Mouse (Mus musculus) neural tube, embryonic 13.5 days (tissue): ENCODE data around the gene Relt. TPM values are rescaled to one million over a fixed set of nuclear protein-coding genes. Genes with fewer than 3 reads are reported as not detected.

Experiments used
- ATAC-seq: fragments of 200-750 bp; cut with Nextera tagmentation; 2 replicates; pipeline ENCODE4 v1.8.0; 2017; ENCODE audit warnings: low read depth, mild to moderate bottlenecking, moderate TSS enrichment, moderate library complexity
- H3K27ac ChIP-seq: fragments of 300-500 bp; sonication (generic); replicated peaks from 2 replicates; pipeline ENCODE4 v1.5.1; 2015; ENCODE audit warnings: moderate library complexity, mild to moderate bottlenecking, inconsistent platforms
- H3K27me3 ChIP-seq: fragments of 300-500 bp; sonication (generic); 2 replicates; pipeline ENCODE4 v1.6.1; 2015; ENCODE audit warnings: mild to moderate bottlenecking, inconsistent platforms
- H3K36me3 ChIP-seq: fragments of 300-500 bp; sonication (generic); 2 replicates; pipeline ENCODE4 v1.6.1; 2015; ENCODE audit warnings: mild to moderate bottlenecking, inconsistent platforms
- H3K4me1 ChIP-seq: fragments of 300-500 bp; sonication (generic); replicated peaks from 2 replicates; pipeline ENCODE4 v1.6.1; 2015; ENCODE audit warnings: inconsistent platforms
- H3K4me2 ChIP-seq: fragments of 300-500 bp; sonication (generic); 2 replicates; pipeline ENCODE4 v1.6.1; 2015; ENCODE audit warnings: inconsistent platforms, mild to moderate bottlenecking, moderate library complexity
- H3K4me3 ChIP-seq: fragments of 300-500 bp; sonication (generic); 2 replicates; pipeline ENCODE4 v1.5.1; 2015; ENCODE audit warnings: mild to moderate bottlenecking, inconsistent platforms
- H3K9ac ChIP-seq: fragments of 300-500 bp; sonication (generic); 2 replicates; pipeline ENCODE4 v1.6.1; 2015; ENCODE audit warnings: moderate library complexity, mild to moderate bottlenecking, inconsistent platforms
- H3K9me3 ChIP-seq: fragments of 300-500 bp; sonication (generic); 2 replicates; pipeline ENCODE4 v1.6.1; 2016; ENCODE audit warnings: inconsistent platforms
- WGBS: fragments of 180-500 bp; shearing (Covaris S2); methylation state at CpG from one replicate; pipeline ENCODE4 v1.1.7; 2015; 5-methylcytosine and 5-hydroxymethylcytosine counted together
- polyA plus RNA-seq: library from polyadenylated mRNA; unstranded; fragments of >200 nt; fragmentation: Nextera tagmentation; extraction: Ambion mirVana; gene quantifications from 2 replicates; pipeline ENCODE4 v1.2.1, GENCODE M21; 2015

Relt gene
- polyA plus RNA-seq, 1 experiment from 2014 or later, result 4.6 TPM

- Histone ChIP-seq H3K9me3 (no peaks in the 10 kb centered on the region), H3K4me3 (no peak overlapping the region), H3K4me1 (peaks cover 18% of the 10 kb centered on the region; the same call in 1 of the 2 replicates), H3K27me3 (no peaks in the 10 kb centered on the region), H3K4me2 (no peak overlapping the region), H3K27ac (no peak overlapping the region), H3K9ac (no peak overlapping the region), H3K36me3 (peaks cover 47% of the 10 kb centered on the region)
- 95% methylated on average over 6 of the region's 6 CpGs for WGBS
- no peak for ATAC-seq
Measured at GRCm38 (mm10) chr7:100841608-100842007, 21.6 kb downstream of the Relt start.

DNA sequence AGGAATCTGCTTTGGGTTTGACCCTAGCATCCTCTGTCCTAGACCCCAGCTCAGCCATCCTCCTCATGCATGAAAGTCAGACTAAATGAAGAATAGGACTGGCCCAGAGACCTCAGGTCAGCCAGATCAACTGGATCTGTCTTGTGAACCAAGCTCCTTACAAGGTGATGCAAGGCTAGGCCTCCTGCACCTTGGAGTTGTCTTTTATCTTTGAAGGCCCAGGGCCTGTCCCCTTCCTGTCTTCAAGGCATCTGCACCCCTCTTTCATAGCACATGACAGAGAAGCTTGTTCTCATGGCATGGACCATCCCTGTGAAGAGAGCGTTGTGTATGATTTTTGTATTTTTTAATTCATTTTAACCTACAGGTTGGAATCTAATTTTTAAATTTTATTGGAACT lies 22.3 kb downstream of the Relt start:
- 97% methylated on average over 1 of the region's 1 CpGs for WGBS
- Histone ChIP-seq H3K9ac (no peak overlapping the region), H3K27me3 (no peaks in the 10 kb centered on the region), H3K36me3 (peaks cover 54% of the 10 kb centered on the region), H3K4me3 (no peak overlapping the region), H3K4me1 (peaks cover 13% of the 10 kb centered on the region; the same call in 1 of the 2 replicates), H3K4me2 (no peak overlapping the region), H3K9me3 (no peaks in the 10 kb centered on the region), H3K27ac (no peak overlapping the region)
- ATAC-seq, result no peak

GRCm38 (mm10) chr7:100839632-100840402 lies 23.4 kb downstream of the Relt start:
- no peak overlapping the region for H3K9ac ChIP-seq
- H3K27ac ChIP-seq, result no peak overlapping the region
- 73% methylated on average over 6 of the region's 6 CpGs for WGBS

DNA sequence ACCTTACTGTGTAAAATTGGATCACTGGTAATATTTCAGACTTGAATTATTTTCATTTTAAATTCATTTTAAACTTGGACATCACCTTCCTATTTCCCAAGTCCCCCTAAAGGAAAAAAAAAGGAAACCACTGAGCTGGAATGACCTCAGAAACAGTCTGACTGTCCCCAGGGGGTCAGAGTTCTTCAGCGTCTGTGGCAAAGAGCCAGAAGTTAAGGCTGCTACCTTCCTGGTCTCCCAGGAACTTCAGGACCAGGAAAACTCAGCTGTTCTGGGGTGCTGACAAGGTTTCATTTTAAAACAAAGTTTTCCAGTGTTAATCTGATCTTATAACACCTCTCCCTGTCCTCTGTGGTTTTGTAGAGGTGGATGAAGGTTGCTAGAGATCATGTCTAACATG lies 25.5 kb downstream of the Relt start:
- Histone ChIP-seq H3K4me1 (peaks cover 5% of the 10 kb centered on the region; the same call in 1 of the 2 replicates), H3K36me3 (peaks cover 80% of the 10 kb centered on the region)
- WGBS, result 50% methylated on average over 1 of the region's 1 CpGs

More at GRCm38 (mm10) chr7:100839632-100840402, 23.4 kb downstream of the Relt start:
- H3K4me3 ChIP-seq, result no peak overlapping the region
- no peak for ATAC-seq
- peaks cover 5% of the 10 kb centered on the region; the same call in 1 of the 2 replicates for H3K4me1 ChIP-seq
- no peaks in the 10 kb centered on the region for H3K9me3 ChIP-seq
- H3K4me2 ChIP-seq, result no peak overlapping the region
- H3K36me3 ChIP-seq, result peaks cover 65% of the 10 kb centered on the region
- no peaks in the 10 kb centered on the region for H3K27me3 ChIP-seq

DNA sequence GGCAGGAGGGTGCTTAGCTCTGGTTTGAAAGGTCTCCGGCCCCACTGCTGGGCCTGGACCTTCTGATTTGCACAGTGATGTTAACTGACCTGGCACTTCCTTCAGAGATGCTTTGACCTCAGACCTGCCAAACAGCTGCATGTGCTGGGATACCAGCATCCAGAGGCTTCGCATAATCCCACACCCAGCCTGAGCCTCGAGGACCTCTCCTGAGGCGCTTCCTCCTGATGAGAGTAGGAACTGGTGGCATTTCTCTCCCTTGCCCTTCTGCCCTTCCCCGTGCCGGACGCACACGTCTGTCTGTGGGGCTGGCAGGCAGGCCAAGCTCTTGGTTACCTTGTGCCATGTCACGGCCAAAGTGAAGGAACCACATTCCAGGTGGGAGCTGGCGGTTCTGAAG lies 26.6 kb downstream of the Relt start:
- no peak overlapping the region for H3K4me3 ChIP-seq
- no peaks in the 10 kb centered on the region for H3K27me3 ChIP-seq
- no peak overlapping the region for H3K4me2 ChIP-seq
- H3K4me1 ChIP-seq, result peaks cover 5% of the 10 kb centered on the region; the same call in 1 of the 2 replicates
- H3K36me3 ChIP-seq, result peaks cover 73% of the 10 kb centered on the region
- no peaks in the 10 kb centered on the region for H3K9me3 ChIP-seq
- no peak overlapping the region for H3K27ac ChIP-seq
- H3K9ac ChIP-seq, result no peak overlapping the region
- WGBS, result 89% methylated on average over 10 of the region's 10 CpGs
- no peak for ATAC-seq

More for the DNA sequence above, 25.5 kb downstream of the Relt start:
- Histone ChIP-seq H3K9ac (no peak overlapping the region), H3K4me2 (no peak overlapping the region), H3K9me3 (no peaks in the 10 kb centered on the region), H3K27me3 (no peaks in the 10 kb centered on the region), H3K4me3 (no peak overlapping the region), H3K27ac (no peak overlapping the region)
- ATAC-seq, result no peak

DNA sequence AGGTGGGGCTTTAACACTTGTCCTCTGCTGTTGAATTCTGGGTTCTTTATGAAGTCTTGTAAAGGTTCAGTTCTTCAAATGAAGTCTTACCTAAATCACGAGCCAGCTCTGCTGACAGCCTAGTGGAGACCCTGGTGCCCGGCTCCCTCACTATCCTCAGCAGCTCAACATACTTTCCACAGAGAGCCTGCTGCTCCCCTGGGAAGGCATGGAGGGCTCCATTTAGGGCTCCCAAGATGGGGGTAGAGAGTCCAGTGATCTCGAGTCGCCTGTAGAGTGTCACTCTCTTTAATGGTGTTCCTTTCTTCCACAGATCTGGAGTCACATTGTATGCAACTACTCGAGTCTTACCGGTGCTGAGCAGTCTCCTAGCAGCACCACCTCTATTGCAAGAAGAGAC lies 27.5 kb downstream of the Relt start:
- ATAC-seq, result no peak
- Histone ChIP-seq H3K36me3 (peaks cover 79% of the 10 kb centered on the region), H3K27ac (no peak overlapping the region), H3K4me1 (peaks cover 5% of the 10 kb centered on the region; the same call in 1 of the 2 replicates), H3K4me2 (no peak overlapping the region), H3K27me3 (no peaks in the 10 kb centered on the region), H3K9ac (no peak overlapping the region), H3K4me3 (no peak overlapping the region), H3K9me3 (no peaks in the 10 kb centered on the region)
- WGBS, result 85% methylated on average over 6 of the region's 6 CpGs

- Histone ChIP-seq H3K4me2 (no peak overlapping the region), H3K9ac (no peak overlapping the region), H3K9me3 (no peaks in the 10 kb centered on the region), H3K4me1 (peaks cover 5% of the 10 kb centered on the region; the same call in 1 of the 2 replicates), H3K4me3 (no peak overlapping the region), H3K27me3 (no peaks in the 10 kb centered on the region), H3K27ac (no peak overlapping the region), H3K36me3 (peaks cover 78% of the 10 kb centered on the region)
- 95% methylated on average over 7 of the region's 7 CpGs for WGBS
- ATAC-seq, result no peak
Measured at GRCm38 (mm10) chr7:100835168-100835567, 28.1 kb downstream of the Relt start.

DNA sequence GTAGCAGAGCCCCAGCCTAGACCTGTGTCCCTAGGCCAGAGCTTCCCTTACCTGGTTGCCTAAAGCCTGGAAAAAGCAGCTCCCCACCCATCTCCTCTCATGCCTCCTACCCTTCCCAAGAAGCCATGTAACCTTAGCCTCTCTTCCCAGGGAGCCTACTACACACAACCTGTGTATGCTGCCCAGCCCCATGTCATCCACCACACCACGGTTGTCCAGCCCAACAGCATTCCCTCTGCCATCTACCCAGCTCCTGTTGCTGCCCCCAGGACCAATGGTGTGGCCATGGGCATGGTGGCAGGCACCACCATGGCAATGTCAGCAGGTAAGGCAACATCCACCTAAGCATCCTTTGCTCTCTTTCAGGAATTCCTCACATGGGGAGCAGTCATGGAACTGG lies 29.4 kb downstream of the Relt start:
- 88% methylated on average over 1 of the region's 1 CpGs for WGBS
- H3K9me3 ChIP-seq, result no peaks in the 10 kb centered on the region
- H3K27ac ChIP-seq, result no peak overlapping the region
- H3K36me3 ChIP-seq, result peaks cover 71% of the 10 kb centered on the region
- H3K4me2 ChIP-seq, result no peak overlapping the region
- H3K27me3 ChIP-seq, result no peaks in the 10 kb centered on the region
- H3K4me3 ChIP-seq, result no peak overlapping the region
- ATAC-seq, result no peak
- H3K4me1 ChIP-seq, result no peaks in the 10 kb centered on the region
- H3K9ac ChIP-seq, result no peak overlapping the region

GRCm38 (mm10) chr7:100828549-100828948 lies 34.7 kb downstream of the Relt start:
- H3K9me3 ChIP-seq, result no peaks in the 10 kb centered on the region
- no peak for ATAC-seq
- H3K4me1 ChIP-seq, result no peaks in the 10 kb centered on the region
- no peak overlapping the region for H3K27ac ChIP-seq
- 88% methylated on average over 2 of the region's 2 CpGs for WGBS
- no peaks in the 10 kb centered on the region for H3K27me3 ChIP-seq
- H3K36me3 ChIP-seq, result peaks cover 48% of the 10 kb centered on the region
- no peak overlapping the region for H3K4me3 ChIP-seq
- no peak overlapping the region for H3K4me2 ChIP-seq
- no peak overlapping the region for H3K9ac ChIP-seq

DNA sequence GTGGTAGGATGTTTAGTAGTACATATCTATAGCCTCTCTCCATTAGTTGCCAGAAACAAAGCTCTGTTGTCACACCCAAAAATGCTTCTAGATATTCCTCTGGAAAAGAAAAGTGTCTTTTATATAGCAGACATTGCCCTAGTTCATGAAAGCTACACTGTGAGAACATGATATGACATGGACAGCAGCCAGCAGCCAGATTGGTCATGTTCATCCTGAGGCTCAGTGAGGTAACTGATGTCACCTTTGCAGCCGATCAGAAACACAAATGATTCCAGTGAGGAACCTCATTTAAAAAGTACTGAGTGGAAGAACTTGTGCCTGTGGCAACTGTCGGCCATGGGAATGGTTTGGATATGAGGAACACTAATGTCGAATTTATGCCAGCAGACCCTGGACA lies 38.6 kb downstream of the Relt start:
- WGBS, result 87% methylated on average over 3 of the region's 3 CpGs
- no peak for ATAC-seq
- no peak overlapping the region for H3K4me3 ChIP-seq
- H3K9me3 ChIP-seq, result no peaks in the 10 kb centered on the region
- no peak overlapping the region for H3K27ac ChIP-seq
- no peak overlapping the region for H3K4me2 ChIP-seq
- H3K9ac ChIP-seq, result no peak overlapping the region
- H3K36me3 ChIP-seq, result peaks cover 31% of the 10 kb centered on the region
- no peaks in the 10 kb centered on the region for H3K27me3 ChIP-seq
- H3K4me1 ChIP-seq, result no peaks in the 10 kb centered on the region

DNA sequence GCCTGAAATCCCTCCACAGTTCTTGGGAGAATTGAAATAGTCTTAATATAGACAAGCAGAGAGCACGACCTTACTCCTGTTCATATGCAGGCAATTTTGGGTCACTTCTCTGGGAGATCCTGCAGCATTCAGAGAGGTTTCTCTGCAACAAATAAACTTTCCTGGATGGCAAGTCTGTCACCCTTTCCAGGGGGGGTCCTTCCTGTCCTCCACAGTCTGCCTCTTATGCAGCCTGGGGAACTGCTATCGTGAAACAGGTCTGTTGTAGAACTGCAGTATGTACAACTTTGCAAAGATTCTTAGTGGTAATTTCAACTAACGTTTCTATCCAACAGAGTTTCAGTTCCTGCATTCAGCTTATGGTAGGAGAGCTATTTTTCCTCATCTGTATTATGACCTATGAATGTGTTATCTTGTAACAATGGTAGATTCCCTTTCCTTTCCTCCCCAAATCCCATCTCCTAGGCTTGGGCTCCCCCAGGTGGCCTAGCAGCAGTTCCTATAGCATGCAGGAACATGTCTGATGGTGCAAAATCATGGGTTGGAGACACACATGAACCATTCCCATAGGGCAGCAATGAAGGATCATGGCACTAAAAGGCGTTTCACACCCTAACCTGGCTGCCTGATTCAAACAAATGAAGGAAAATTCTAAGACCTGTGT lies 44.7 kb downstream of the Relt start:
- 0 out of 2 replicates have a peak, but pooled peaks cover 5% of the 10 kb centered on the region for H3K4me1 ChIP-seq
- no peak overlapping the region for H3K9ac ChIP-seq
- ATAC-seq, result no peak
- H3K27ac ChIP-seq, result no peak overlapping the region
- no peaks in the 10 kb centered on the region for H3K27me3 ChIP-seq
- no peak overlapping the region for H3K4me3 ChIP-seq
- WGBS, result 86% methylated on average over 4 of the region's 4 CpGs
- peaks cover 7% of the 10 kb centered on the region for H3K36me3 ChIP-seq
- no peak overlapping the region for H3K4me2 ChIP-seq
- H3K9me3 ChIP-seq, result no peaks in the 10 kb centered on the region

DNA sequence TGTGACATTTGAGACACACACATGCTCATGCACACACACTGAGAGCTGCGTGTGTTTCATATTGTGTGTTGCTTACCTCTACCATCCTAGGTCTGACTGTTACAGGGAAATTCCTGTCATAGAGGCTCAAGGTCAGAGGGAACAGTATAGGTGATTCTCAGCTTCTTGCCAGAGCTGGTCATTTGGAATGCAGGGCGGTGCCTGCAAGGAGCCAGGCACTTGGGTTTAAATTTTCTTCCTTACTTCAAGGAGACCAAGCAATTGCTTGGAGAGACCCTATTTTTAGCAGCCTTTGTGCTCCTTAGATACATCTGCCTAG lies 45.8 kb downstream of the Relt start:
- WGBS, result 85% methylated on average over 2 of the region's 2 CpGs
- Histone ChIP-seq H3K9ac (no peak overlapping the region), H3K4me1 (0 out of 2 replicates have a peak, but pooled peaks cover 5% of the 10 kb centered on the region), H3K36me3 (peaks cover 7% of the 10 kb centered on the region), H3K4me3 (no peak overlapping the region), H3K27me3 (no peaks in the 10 kb centered on the region), H3K4me2 (no peak overlapping the region), H3K27ac (no peak overlapping the region), H3K9me3 (no peaks in the 10 kb centered on the region)
- ATAC-seq, result no peak
